Mouse (Mus musculus) erythroblast, embryonic 14.5 days (primary cell): Measurements from ENCODE around the gene Slc7a1.

Experiments
- GATA1 ChIP-seq: IDR thresholded peaks from 2 replicates; pipeline ENCODE4 v1.6.1; 2012; ENCODE audit warnings: low read length, inconsistent platforms, mixed read lengths
- TAL1 ChIP-seq: IDR thresholded peaks from 3 replicates; pipeline ENCODE4 v1.6.1; 2012; ENCODE audit warnings: low read length, inconsistent platforms, mixed read lengths

DNA sequence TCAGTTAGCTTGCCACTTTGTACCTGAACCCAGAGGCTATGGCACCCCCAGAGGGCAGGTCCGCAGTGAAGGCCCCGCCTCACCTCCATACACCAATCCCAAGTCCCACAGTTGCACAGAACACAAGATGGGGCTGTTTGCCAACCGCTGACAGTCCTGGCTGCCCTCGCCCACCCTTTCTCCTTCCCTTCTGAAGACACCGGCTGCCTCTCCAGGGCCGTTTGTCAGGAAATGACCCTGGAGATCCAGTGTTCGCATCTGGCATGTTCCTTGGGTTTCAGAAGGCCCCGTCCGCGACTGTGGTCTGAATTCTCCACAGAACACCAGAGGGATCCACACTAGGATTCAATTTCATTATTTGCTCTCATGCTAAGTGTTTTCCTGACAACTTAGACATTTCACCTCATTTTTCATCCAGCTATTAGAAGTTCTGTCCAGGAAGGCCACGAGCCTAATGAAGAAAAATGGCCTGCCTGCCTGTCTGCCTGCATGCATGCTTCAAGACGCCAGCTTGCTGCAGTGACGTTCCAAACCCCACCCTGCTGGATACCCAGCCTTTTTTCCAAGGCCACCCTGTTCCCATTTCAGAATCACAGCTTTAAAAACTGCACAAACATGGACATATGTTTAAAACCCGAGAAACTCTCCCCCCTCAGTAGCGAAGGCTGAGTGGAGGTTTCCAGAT lies 50.2 kb downstream of the Slc7a1 start:
- TF ChIP-seq TAL1 (no peak), GATA1 (no peak)
